In genomic region chr7:44350957-44351711, GRCm38 (mm10) we compare ENCODE assay signal across 8 mouse cellular contexts. TPM values are rescaled to one million over a fixed set of nuclear protein-coding genes. Genes with fewer than 3 reads are reported as not detected.
DNase-seq lines count a peak whose midpoint lies in the region; ATAC-seq lines count a peak whose summit lies in the region.

No protein-coding gene starts in this region.

- DNase-seq in urinary bladder, postnatal 25 days (ENCODE audit: low spot score) = peak; percentile 72
- DNase-seq in urinary bladder, postnatal 10 days (ENCODE audit: low spot score) = no peak
- peak; percentile 79 for DNase-seq in embryo, embryonic 11.5 days (ENCODE audit: low read depth, low spot score)
- DNase-seq in kidney, adult 11 months = peak; percentile 75
- peak; percentile 95 for DNase-seq in midbrain, embryonic 14.5 days
- peak; percentile 55 for DNase-seq in spleen, adult 12 weeks (ENCODE audit: low spot score)

- 3% methylated on average over 25 of the region's 25 CpGs for WGBS in limb, embryonic 12.5 days
- 4% methylated on average over 25 of the region's 25 CpGs for WGBS in midbrain, embryonic 14.5 days

- no peaks in the 10 kb centered on the region for H3K36me3 ChIP-seq in limb, embryonic 12.5 days
- peaks cover 70% of the 10 kb centered on the region for H3K36me3 ChIP-seq in midbrain, embryonic 14.5 days (ENCODE audit: control insufficient read depth, insufficient read depth, low read length)

- H3K4me1 ChIP-seq in limb, embryonic 12.5 days (replicated peaks) = peaks cover 30% of the 10 kb centered on the region
- H3K4me1 ChIP-seq in midbrain, embryonic 14.5 days (ENCODE audit: control insufficient read depth, insufficient read depth, low read length) = peaks cover 25% of the 10 kb centered on the region

- H3K27ac ChIP-seq in limb, embryonic 12.5 days = no peak overlapping the region
- H3K27ac ChIP-seq in midbrain, embryonic 14.5 days (replicated peaks; ENCODE audit: low read depth, low read length) = peak overlapping the region; percentile 49; the same call in 1 of the 2 replicates

- H3K27me3 ChIP-seq in limb, embryonic 12.5 days = peaks cover 97% of the 10 kb centered on the region
- peaks cover 36% of the 10 kb centered on the region for H3K27me3 ChIP-seq in midbrain, embryonic 14.5 days (ENCODE audit: control insufficient read depth, insufficient read depth, low read length)

- peak overlapping the region; percentile 21 for H3K4me3 ChIP-seq in limb, embryonic 12.5 days (replicated peaks)
- H3K4me3 ChIP-seq in midbrain, embryonic 14.5 days (replicated peaks; ENCODE audit: low read depth, low read length) = 0 out of 2 replicates have a peak overlapping the region, but pooled peaks have one; percentile 15

- peak; percentile 71 for ATAC-seq in granulocyte monocyte progenitor cell, adult 5-6 weeks (replicated peaks; ENCODE audit: poor library complexity, severe bottlenecking)
- peak; percentile 33 for ATAC-seq in limb, embryonic 12.5 days (ENCODE audit: insufficient number of reproducible peaks, insufficient read depth, low FRiP score, low TSS enrichment, low read depth)
- ATAC-seq in midbrain, embryonic 14.5 days (ENCODE audit: low FRiP score, low TSS enrichment) = peak; percentile 64

- H3K9me3 ChIP-seq in limb, embryonic 12.5 days = no peaks in the 10 kb centered on the region
- H3K9me3 ChIP-seq in midbrain, embryonic 14.5 days (ENCODE audit: control insufficient read depth, low read length) = no peaks in the 10 kb centered on the region

- H3K4me2 ChIP-seq in limb, embryonic 12.5 days = peak overlapping the region; percentile 51
- peak overlapping the region; percentile 45 for H3K4me2 ChIP-seq in midbrain, embryonic 14.5 days (ENCODE audit: low read length)

- H3K9ac ChIP-seq in limb, embryonic 12.5 days (replicated peaks) = no peak overlapping the region
- peak overlapping the region; percentile 51 for H3K9ac ChIP-seq in midbrain, embryonic 14.5 days (replicated peaks; ENCODE audit: low read length)

RNA-seq across cellular contexts. Expression of gene Syt3, which starts 32.8 kb away (rescaled TPM):
- total RNA-seq in granulocyte monocyte progenitor cell, adult 5-6 weeks (2014; fragmentation: Nextera tagmentation) = 1.1 TPM in 1 of 2 replicates, not detected in the other
- 0.15 TPM in 1 of 2 replicates, not detected in the other for total RNA-seq in granulocyte monocyte progenitor cell, adult 5-6 weeks (2017)
- polyA plus RNA-seq in limb, embryonic 12.5 days (2016; fragmentation: Nextera tagmentation; extraction: Ambion mirVana) = 3.0 and 3.3 TPM in 2 replicates
- polyA plus RNA-seq in midbrain, embryonic 14.5 days (2014; fragmentation: Nextera tagmentation; extraction: Ambion mirVana) = 39.5 and 48.5 TPM in 2 replicates

RNA-seq across cellular contexts. Expression of gene 1700008O03Rik, which starts 34.5 kb away (rescaled TPM):
- total RNA-seq in granulocyte monocyte progenitor cell, adult 5-6 weeks (2014; fragmentation: Nextera tagmentation) = 4.1 TPM in 1 of 2 replicates, not detected in the other
- total RNA-seq in granulocyte monocyte progenitor cell, adult 5-6 weeks (2017) = 1.8 and 2.4 TPM in 2 replicates
- 0.56 and 0.64 TPM in 2 replicates for polyA plus RNA-seq in limb, embryonic 12.5 days (2016; fragmentation: Nextera tagmentation; extraction: Ambion mirVana)
- polyA plus RNA-seq in midbrain, embryonic 14.5 days (2014; fragmentation: Nextera tagmentation; extraction: Ambion mirVana) = 1.7 and 1.9 TPM in 2 replicates

RNA-seq across cellular contexts. Expression of gene Shank1, which starts 41.1 kb away (rescaled TPM):
- total RNA-seq in granulocyte monocyte progenitor cell, adult 5-6 weeks (2014; fragmentation: Nextera tagmentation) = not detected in 2 replicates
- not detected in 2 replicates for total RNA-seq in granulocyte monocyte progenitor cell, adult 5-6 weeks (2017)
- polyA plus RNA-seq in limb, embryonic 12.5 days (2016; fragmentation: Nextera tagmentation; extraction: Ambion mirVana) = 1.2 and 1.3 TPM in 2 replicates
- 35.1 and 37.8 TPM in 2 replicates for polyA plus RNA-seq in midbrain, embryonic 14.5 days (2014; fragmentation: Nextera tagmentation; extraction: Ambion mirVana)

RNA-seq across cellular contexts. Expression of gene Clec11a, which starts 44.4 kb away (rescaled TPM):
- 2.5 and 3.7 TPM in 2 replicates for total RNA-seq in granulocyte monocyte progenitor cell, adult 5-6 weeks (2014; fragmentation: Nextera tagmentation)
- total RNA-seq in granulocyte monocyte progenitor cell, adult 5-6 weeks (2017) = 4.4 and 4.8 TPM in 2 replicates
- 2.0 and 2.2 TPM in 2 replicates for polyA plus RNA-seq in limb, embryonic 12.5 days (2016; fragmentation: Nextera tagmentation; extraction: Ambion mirVana)
- polyA plus RNA-seq in midbrain, embryonic 14.5 days (2014; fragmentation: Nextera tagmentation; extraction: Ambion mirVana) = 4.6 and 4.7 TPM in 2 replicates

Comparison
In these comparisons a context has a peak if more than half of its experiments do, and no peak if none do; other contexts are left out.
1. RNA of gene Shank1, which starts 41.1 kb away (polyA plus RNA-seq): 35.1 to 37.8 TPM in midbrain, embryonic 14.5 days; 1.2 to 1.3 TPM in limb, embryonic 12.5 days; every median in the first group is over 10 times any median in the second.
2. Peak in every context shown above with its lines, with median percentiles within 50 percentile points of each other: ATAC-seq.